Comparison of ENCODE assay signal across 8 mouse cellular contexts in the genomic region with DNA sequence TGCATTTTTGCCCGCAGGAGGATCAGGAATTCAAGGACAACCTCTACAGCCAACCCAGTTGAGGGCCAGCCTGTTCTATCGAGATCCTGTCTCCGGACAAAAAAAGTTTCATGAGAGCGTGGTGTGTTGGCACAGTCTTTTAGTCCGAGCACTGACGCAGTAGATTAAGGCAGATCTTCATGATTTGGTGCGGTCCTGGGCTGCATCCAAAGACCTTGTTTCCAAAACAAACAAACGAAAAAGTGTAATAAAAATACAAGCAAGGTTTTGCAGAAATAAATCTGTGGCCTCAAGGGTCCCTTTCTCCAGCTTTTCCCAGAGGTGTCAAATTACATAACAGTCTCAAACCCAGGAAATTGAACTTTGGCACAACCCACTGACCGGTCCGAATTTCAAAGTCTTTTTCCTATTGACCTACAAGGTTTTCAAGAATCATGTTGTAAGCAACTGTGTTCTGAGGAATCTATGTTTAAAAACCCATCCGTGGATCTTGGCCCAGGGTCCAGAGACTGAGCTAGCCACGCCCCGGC. TPM values are rescaled to one million over a fixed set of nuclear protein-coding genes. Genes with fewer than 3 reads are reported as not detected.
DNase-seq lines count a peak whose midpoint lies in the region; ATAC-seq and TF ChIP-seq lines count a peak whose summit lies in the region.

No protein-coding gene starts in this region.

- no peak for TF ChIP-seq POLR2A in lung, adult 2 months (IDR thresholded peaks at IDR 0.05; ENCODE audit: borderline replicate concordance, extremely low read depth, low read depth, low read length)

- H3K9ac ChIP-seq in embryonic facial prominence, embryonic 13.5 days, result peak overlapping the region; percentile 33; the same call in 1 of the 2 replicates
- peak overlapping the region; percentile 32 for H3K9ac ChIP-seq in intestine, embryonic 14.5 days (ENCODE audit: low read length)
- H3K9ac ChIP-seq in midbrain, embryonic 12.5 days (replicated peaks), result peak overlapping the region; percentile 99; the same call in 1 of the 2 replicates

- H3K4me1 ChIP-seq in lung, adult 2 months (ENCODE audit: control insufficient read depth, insufficient read depth, low read length), result peaks cover 21% of the 10 kb centered on the region
- peaks cover 65% of the 10 kb centered on the region for H3K4me1 ChIP-seq in embryonic facial prominence, embryonic 13.5 days
- peaks cover 34% of the 10 kb centered on the region for H3K4me1 ChIP-seq in intestine, embryonic 14.5 days (replicated peaks; ENCODE audit: control insufficient read depth, insufficient read depth, low read length)
- peaks cover 51% of the 10 kb centered on the region for H3K4me1 ChIP-seq in midbrain, embryonic 12.5 days

- peak overlapping the region; percentile 96 for H3K4me2 ChIP-seq in embryonic facial prominence, embryonic 13.5 days
- H3K4me2 ChIP-seq in intestine, embryonic 14.5 days (ENCODE audit: low read length), result peak overlapping the region; percentile 58
- peak overlapping the region; percentile 52 for H3K4me2 ChIP-seq in midbrain, embryonic 12.5 days (replicated peaks)

- TF ChIP-seq CTCF in lung, adult 2 months (IDR thresholded peaks at IDR 0.05; ENCODE audit: insufficient read depth, low read length), result no peak

- WGBS in lung, adult 2 months, result 3% methylated on average over 13 of the region's 13 CpGs
- 2% methylated on average over 13 of the region's 13 CpGs for WGBS in embryonic facial prominence, embryonic 13.5 days
- 3% methylated on average over 13 of the region's 13 CpGs for WGBS in intestine, embryonic 14.5 days
- 11% methylated on average over 13 of the region's 13 CpGs for WGBS in midbrain, embryonic 12.5 days

- H3K4me3 ChIP-seq in lung, adult 2 months (replicated peaks; ENCODE audit: extremely low read depth, low read depth, low read length), result peak overlapping the region; percentile 50
- H3K4me3 ChIP-seq in embryonic facial prominence, embryonic 13.5 days, result peak overlapping the region; percentile 96
- peak overlapping the region; percentile 100 for H3K4me3 ChIP-seq in intestine, embryonic 14.5 days (ENCODE audit: low read depth, low read length)
- H3K4me3 ChIP-seq in midbrain, embryonic 12.5 days, result peak overlapping the region; percentile 99

- DNase-seq in lung, adult 2 months, result no peak
- DNase-seq in lung, postnatal 25 days (ENCODE audit: low spot score), result no peak
- no peak for DNase-seq in intestine, embryonic 14.5 days (ENCODE audit: low spot score)
- no peak for DNase-seq in spleen, adult 12 weeks (ENCODE audit: low spot score)

- H3K27me3 ChIP-seq in embryonic facial prominence, embryonic 13.5 days, result no peaks in the 10 kb centered on the region
- H3K27me3 ChIP-seq in intestine, embryonic 14.5 days (replicated peaks; ENCODE audit: control insufficient read depth, insufficient read depth, low read length), result no peaks in the 10 kb centered on the region
- H3K27me3 ChIP-seq in midbrain, embryonic 12.5 days, result no peaks in the 10 kb centered on the region

- no peak for ATAC-seq in embryonic facial prominence, embryonic 13.5 days (ENCODE audit: insufficient number of reproducible peaks, insufficient read depth, low FRiP score, low TSS enrichment, low read depth)
- ATAC-seq in intestine, embryonic 14.5 days (replicated peaks; ENCODE audit: low FRiP score, low TSS enrichment, low read depth), result peak; percentile 11; the same call in 1 of the 2 replicates
- no peak; the same call in 1 of the 2 replicates for ATAC-seq in midbrain, embryonic 12.5 days (ENCODE audit: low FRiP score, low read depth)
- no peak for ATAC-seq in CD4-positive, CD25-positive, alpha-beta regulatory T cell, adult 4 months
- ATAC-seq in erythroid progenitor cell, adult 5-6 weeks (replicated peaks; ENCODE audit: low FRiP score, poor library complexity, severe bottlenecking), result no peak

- H3K9me3 ChIP-seq in embryonic facial prominence, embryonic 13.5 days, result no peaks in the 10 kb centered on the region
- no peaks in the 10 kb centered on the region for H3K9me3 ChIP-seq in intestine, embryonic 14.5 days (ENCODE audit: control insufficient read depth, low read length)
- H3K9me3 ChIP-seq in midbrain, embryonic 12.5 days, result no peaks in the 10 kb centered on the region

- peaks cover 38% of the 10 kb centered on the region for H3K36me3 ChIP-seq in embryonic facial prominence, embryonic 13.5 days
- H3K36me3 ChIP-seq in intestine, embryonic 14.5 days (ENCODE audit: control insufficient read depth, insufficient read depth, low read length), result peaks cover 37% of the 10 kb centered on the region
- H3K36me3 ChIP-seq in midbrain, embryonic 12.5 days, result peaks cover 38% of the 10 kb centered on the region

- peak overlapping the region; percentile 92 for H3K27ac ChIP-seq in embryonic facial prominence, embryonic 13.5 days
- peak overlapping the region; percentile 91 for H3K27ac ChIP-seq in intestine, embryonic 14.5 days (ENCODE audit: low read depth)
- peak overlapping the region; percentile 93 for H3K27ac ChIP-seq in midbrain, embryonic 12.5 days (replicated peaks)

RNA-seq across cellular contexts. Expression of gene Eef2, which starts 0.4 kb away (rescaled TPM):
- 1,377 and 1,420 TPM in 2 replicates for polyA plus RNA-seq in lung, adult 2 months (2012; rRNA removed)
- polyA plus RNA-seq in embryonic facial prominence, embryonic 13.5 days (2015; fragmentation: Nextera tagmentation; extraction: Ambion mirVana), result 622 and 633 TPM in 2 replicates
- 484 and 490 TPM in 2 replicates for polyA plus RNA-seq in intestine, embryonic 14.5 days (2014; fragmentation: Nextera tagmentation; extraction: Ambion mirVana)
- 531 and 534 TPM in 2 replicates for polyA plus RNA-seq in midbrain, embryonic 12.5 days (2016; fragmentation: Nextera tagmentation; extraction: Ambion mirVana)
- 1,000 to 10,000 TPM in 1 of 2 experiments, 100 to 1,000 TPM in 1; 934 to 1,665 TPM for polyA plus RNA-seq in CD4-positive, CD25-positive, alpha-beta regulatory T cell, adult 4 months (2017; shearing (Covaris generic))
- 267 and 296 TPM in 2 replicates for total RNA-seq in erythroid progenitor cell, adult 5-6 weeks (2015; ENCODE audit: low replicate concordance)
- 399 and 622 TPM in 2 replicates for total RNA-seq in erythroid progenitor cell, adult 5-6 weeks (2017; ENCODE audit: low replicate concordance)

RNA-seq across cellular contexts. Expression of gene Dapk3, which starts 6.8 kb away (rescaled TPM):
- 70.4 and 73.5 TPM in 2 replicates for polyA plus RNA-seq in lung, adult 2 months (2012; rRNA removed)
- 57.1 and 60.1 TPM in 2 replicates for polyA plus RNA-seq in embryonic facial prominence, embryonic 13.5 days (2015; fragmentation: Nextera tagmentation; extraction: Ambion mirVana)
- 57.8 and 58.8 TPM in 2 replicates for polyA plus RNA-seq in intestine, embryonic 14.5 days (2014; fragmentation: Nextera tagmentation; extraction: Ambion mirVana)
- 77.3 and 79.6 TPM in 2 replicates for polyA plus RNA-seq in midbrain, embryonic 12.5 days (2016; fragmentation: Nextera tagmentation; extraction: Ambion mirVana)
- 1 to 10 TPM; 1.3 to 2.6 TPM for polyA plus RNA-seq in CD4-positive, CD25-positive, alpha-beta regulatory T cell, adult 4 months (2017; shearing (Covaris generic))
- 5.0 and 5.4 TPM in 2 replicates for total RNA-seq in erythroid progenitor cell, adult 5-6 weeks (2015; ENCODE audit: low replicate concordance)
- total RNA-seq in erythroid progenitor cell, adult 5-6 weeks (2017; ENCODE audit: low replicate concordance), result 6.4 and 9.4 TPM in 2 replicates

RNA-seq across cellular contexts. Expression of gene 4930442H23Rik, which starts 7.6 kb away (rescaled TPM):
- not detected in 2 replicates for polyA plus RNA-seq in lung, adult 2 months (2012; rRNA removed)
- polyA plus RNA-seq in embryonic facial prominence, embryonic 13.5 days (2015; fragmentation: Nextera tagmentation; extraction: Ambion mirVana), result not detected in 2 replicates
- not detected in 2 replicates for polyA plus RNA-seq in intestine, embryonic 14.5 days (2014; fragmentation: Nextera tagmentation; extraction: Ambion mirVana)
- polyA plus RNA-seq in midbrain, embryonic 12.5 days (2016; fragmentation: Nextera tagmentation; extraction: Ambion mirVana), result 0.18 TPM in 1 of 2 replicates, not detected in the other
- not detected for polyA plus RNA-seq in CD4-positive, CD25-positive, alpha-beta regulatory T cell, adult 4 months (2017; shearing (Covaris generic))
- total RNA-seq in erythroid progenitor cell, adult 5-6 weeks (2015; ENCODE audit: low replicate concordance), result not detected in 2 replicates
- not detected in 2 replicates for total RNA-seq in erythroid progenitor cell, adult 5-6 weeks (2017; ENCODE audit: low replicate concordance)

RNA-seq across cellular contexts. Expression of gene Pias4, which starts 8.3 kb away (rescaled TPM):
- polyA plus RNA-seq in lung, adult 2 months (2012; rRNA removed), result 33.0 and 40.0 TPM in 2 replicates
- polyA plus RNA-seq in embryonic facial prominence, embryonic 13.5 days (2015; fragmentation: Nextera tagmentation; extraction: Ambion mirVana), result 58.1 and 60.9 TPM in 2 replicates
- 40.8 and 43.3 TPM in 2 replicates for polyA plus RNA-seq in intestine, embryonic 14.5 days (2014; fragmentation: Nextera tagmentation; extraction: Ambion mirVana)
- polyA plus RNA-seq in midbrain, embryonic 12.5 days (2016; fragmentation: Nextera tagmentation; extraction: Ambion mirVana), result 58.6 and 64.9 TPM in 2 replicates
- 10 to 100 TPM; 17.1 to 20.0 TPM for polyA plus RNA-seq in CD4-positive, CD25-positive, alpha-beta regulatory T cell, adult 4 months (2017; shearing (Covaris generic))
- 24.1 and 27.2 TPM in 2 replicates for total RNA-seq in erythroid progenitor cell, adult 5-6 weeks (2015; ENCODE audit: low replicate concordance)
- total RNA-seq in erythroid progenitor cell, adult 5-6 weeks (2017; ENCODE audit: low replicate concordance), result 15.3 and 46.0 TPM in 2 replicates

RNA-seq across cellular contexts. Expression of gene Nmrk2, which starts 25.9 kb away (rescaled TPM):
- 0.28 and 0.59 TPM in 2 replicates for polyA plus RNA-seq in lung, adult 2 months (2012; rRNA removed)
- polyA plus RNA-seq in embryonic facial prominence, embryonic 13.5 days (2015; fragmentation: Nextera tagmentation; extraction: Ambion mirVana), result not detected in 2 replicates
- 0.22 TPM in 2 replicates for polyA plus RNA-seq in intestine, embryonic 14.5 days (2014; fragmentation: Nextera tagmentation; extraction: Ambion mirVana)
- not detected in 2 replicates for polyA plus RNA-seq in midbrain, embryonic 12.5 days (2016; fragmentation: Nextera tagmentation; extraction: Ambion mirVana)
- polyA plus RNA-seq in CD4-positive, CD25-positive, alpha-beta regulatory T cell, adult 4 months (2017; shearing (Covaris generic)), result under 1 TPM; 0.31 to 0.44 TPM
- not detected in 2 replicates for total RNA-seq in erythroid progenitor cell, adult 5-6 weeks (2015; ENCODE audit: low replicate concordance)
- total RNA-seq in erythroid progenitor cell, adult 5-6 weeks (2017; ENCODE audit: low replicate concordance), result not detected in 2 replicates

Comparison
In these comparisons a context has a peak if more than half of its experiments do, and no peak if none do; other contexts are left out.
1. H3K4me3 ChIP-seq: peak in every context shown above with its lines; median percentile 100 in intestine, embryonic 14.5 days; 99 in midbrain, embryonic 12.5 days; 96 in embryonic facial prominence, embryonic 13.5 days; 50 in lung, adult 2 months.
2. H3K9ac ChIP-seq: peak in every context shown above with its lines; median percentile 99 in midbrain, embryonic 12.5 days; 33 in embryonic facial prominence, embryonic 13.5 days; 32 in intestine, embryonic 14.5 days.
3. RNA of gene Dapk3, which starts 6.8 kb away (polyA plus RNA-seq): 77.3 to 79.6 TPM in midbrain, embryonic 12.5 days, 70.4 to 73.5 TPM in lung, adult 2 months, 57.8 to 58.8 TPM in intestine, embryonic 14.5 days and 57.1 to 60.1 TPM in embryonic facial prominence, embryonic 13.5 days; 1.3 to 2.6 TPM in CD4-positive, CD25-positive, alpha-beta regulatory T cell, adult 4 months; every median in the first group is over 10 times any median in the second.
4. Peak in every context shown above with its lines, with median percentiles within 50 percentile points of each other: H3K27ac ChIP-seq and H3K4me2 ChIP-seq.